Mouse (Mus musculus): ENCODE results near the gene Magohb. TPM values are rescaled to one million over a fixed set of nuclear protein-coding genes. Genes with fewer than 3 reads are reported as not detected.

The Magohb gene
- 15.2 and 22.0 TPM in 2 replicates for polyA plus RNA-seq (2015; fragmentation: Nextera tagmentation; extraction: Ambion mirVana)

DNA sequence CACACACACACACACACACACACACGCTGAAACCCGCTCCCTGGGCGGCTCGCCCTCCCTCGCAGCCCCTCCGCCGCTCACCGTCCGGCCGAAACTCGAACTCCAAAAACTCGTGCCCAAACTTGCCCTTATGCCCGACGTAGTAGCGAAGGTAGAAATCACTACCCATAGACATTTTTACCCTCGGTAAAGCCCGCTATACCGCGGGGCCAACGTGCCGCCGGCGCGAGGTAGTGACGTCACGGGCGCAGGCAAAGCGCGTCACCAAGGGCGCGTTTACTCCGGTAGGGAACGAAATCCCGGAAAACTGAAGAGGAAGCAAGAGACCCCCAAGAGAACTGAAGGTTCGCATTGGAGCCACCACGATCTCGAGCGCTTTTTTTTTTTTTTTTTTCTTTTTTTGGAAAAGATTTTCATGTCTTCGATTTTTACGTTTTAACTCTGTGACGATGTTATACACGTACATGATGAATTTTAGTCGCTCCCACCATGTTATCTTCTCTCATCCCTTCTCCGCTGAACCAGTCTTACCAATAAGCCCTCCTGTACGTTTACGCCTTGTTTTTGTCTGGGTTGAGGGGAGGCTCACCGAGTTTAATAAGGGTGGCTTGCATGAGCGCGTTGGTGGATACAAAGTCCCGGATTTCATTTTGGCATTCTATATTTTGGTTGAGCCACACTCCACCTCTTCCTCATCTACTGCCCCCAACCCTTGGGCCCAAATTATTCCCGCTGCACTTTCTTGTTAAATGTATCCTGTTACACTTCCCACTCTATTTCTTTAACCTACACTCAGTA, at the start of gene Magohb:
TSS of gene Magohb (minus strand) at position 254 of the 798 bp plus-strand sequence.
- WGBS (ENCODE audit: insufficient replicate concordance): 4% methylated on average over 50 of the region's 51 CpGs
- peaks cover 14% of the 10 kb centered on the region for H3K4me1 ChIP-seq (ENCODE audit: control insufficient read depth, low read depth, low read length)
- no peaks in the 10 kb centered on the region for H3K27me3 ChIP-seq (ENCODE audit: control insufficient read depth, insufficient read depth, low read depth, low read length)
- peak within 1 kb of the TSS; percentile 61 for H3K27ac ChIP-seq (ENCODE audit: low read length)
- peak; percentile 84 for ATAC-seq (ENCODE audit: low read depth)
- no peaks in the 10 kb centered on the region for H3K9me3 ChIP-seq (replicated peaks; ENCODE audit: control insufficient read depth, low read length)
- peak within 1 kb of the TSS; percentile 82 for H3K4me2 ChIP-seq (ENCODE audit: low read depth, low read length)
- no peaks in the 10 kb centered on the region for H3K36me3 ChIP-seq (ENCODE audit: control insufficient read depth, insufficient read depth)
- peak within 1 kb of the TSS; percentile 76 for H3K9ac ChIP-seq (ENCODE audit: low read depth, low read length)
- H3K4me3 ChIP-seq (ENCODE audit: low read depth, low read length): peak within 1 kb of the TSS; percentile 85

DNA sequence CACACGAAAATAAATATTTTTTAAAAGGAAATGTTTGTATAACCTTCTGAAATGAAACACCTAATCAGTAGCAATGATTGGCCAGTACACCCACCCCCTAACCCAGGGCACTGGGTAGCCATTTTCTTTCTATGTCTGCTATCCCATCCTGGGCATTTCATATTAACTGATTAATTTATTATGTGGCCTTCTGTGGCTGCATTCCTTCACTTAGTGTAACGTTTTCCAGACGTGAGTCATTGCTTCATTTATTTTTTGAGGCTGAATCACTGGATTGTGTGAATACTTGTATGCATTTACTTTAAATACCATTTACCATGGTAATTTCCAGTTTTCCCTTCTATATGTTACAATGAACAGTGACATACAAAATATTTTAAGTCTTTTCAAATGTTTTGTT, 47.0 kb upstream of the Magohb start:
- Histone ChIP-seq H3K27ac (ENCODE audit: low read length) (no peak overlapping the region), H3K9me3 (replicated peaks; ENCODE audit: control insufficient read depth, low read length) (no peaks in the 10 kb centered on the region), H3K27me3 (ENCODE audit: control insufficient read depth, insufficient read depth, low read depth, low read length) (no peaks in the 10 kb centered on the region), H3K4me2 (ENCODE audit: low read depth, low read length) (no peak overlapping the region), H3K9ac (ENCODE audit: low read depth, low read length) (no peak overlapping the region), H3K36me3 (ENCODE audit: control insufficient read depth, insufficient read depth) (no peaks in the 10 kb centered on the region), H3K4me1 (ENCODE audit: control insufficient read depth, low read depth, low read length) (no peaks in the 10 kb centered on the region), H3K4me3 (ENCODE audit: low read depth, low read length) (no peak overlapping the region)
- WGBS (ENCODE audit: insufficient replicate concordance): 56% methylated on average over 3 of the region's 3 CpGs
- ATAC-seq (ENCODE audit: low read depth): no peak

DNA sequence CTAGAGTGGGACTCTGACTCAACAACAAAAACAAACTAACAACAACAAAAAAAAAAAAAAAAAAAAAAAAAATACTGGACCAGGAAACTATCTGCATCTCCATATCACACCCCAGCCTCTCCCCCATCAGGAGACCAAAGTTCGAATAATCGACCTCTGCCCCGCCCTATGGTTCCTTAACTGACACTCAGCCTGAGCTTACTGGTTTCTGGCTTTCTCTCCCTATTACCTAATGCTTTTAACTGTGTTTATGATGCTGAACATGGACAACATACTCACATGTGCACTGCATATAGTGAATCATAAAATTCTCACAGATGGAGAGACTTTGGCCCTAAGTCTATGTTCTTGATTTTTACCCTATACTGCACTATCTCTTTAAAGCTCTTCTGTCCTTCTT, 46.3 kb upstream of the Magohb start:
- H3K27me3 ChIP-seq (ENCODE audit: control insufficient read depth, insufficient read depth, low read depth, low read length): no peaks in the 10 kb centered on the region
- no peak overlapping the region for H3K9ac ChIP-seq (ENCODE audit: low read depth, low read length)
- H3K4me2 ChIP-seq (ENCODE audit: low read depth, low read length): no peak overlapping the region
- H3K9me3 ChIP-seq (replicated peaks; ENCODE audit: control insufficient read depth, low read length): no peaks in the 10 kb centered on the region
- 57% methylated on average over 3 of the region's 3 CpGs for WGBS (ENCODE audit: insufficient replicate concordance)
- H3K27ac ChIP-seq (ENCODE audit: low read length): no peak overlapping the region
- no peak overlapping the region for H3K4me3 ChIP-seq (ENCODE audit: low read depth, low read length)
- no peak for ATAC-seq (ENCODE audit: low read depth)
- H3K4me1 ChIP-seq (ENCODE audit: control insufficient read depth, low read depth, low read length): no peaks in the 10 kb centered on the region
- no peaks in the 10 kb centered on the region for H3K36me3 ChIP-seq (ENCODE audit: control insufficient read depth, insufficient read depth)

DNA sequence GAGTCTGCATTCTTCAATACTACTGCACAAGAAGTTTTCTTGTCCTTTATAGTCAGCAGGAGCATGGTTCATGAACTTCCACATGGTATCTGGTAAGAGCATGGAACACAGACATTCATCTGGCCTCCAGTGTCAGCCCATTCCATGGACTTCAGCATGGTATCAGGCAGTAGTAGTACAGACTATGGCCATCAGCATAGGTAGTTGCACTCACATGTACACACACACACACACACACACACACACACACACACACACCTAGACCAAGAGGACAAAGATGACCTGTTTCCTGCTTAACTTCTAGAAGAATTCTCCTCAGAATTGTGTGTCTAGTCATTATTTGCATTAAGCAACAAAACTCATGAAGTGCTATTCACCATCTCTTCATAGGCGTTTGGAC, 45.7 kb upstream of the Magohb start:
- Histone ChIP-seq H3K9me3 (replicated peaks; ENCODE audit: control insufficient read depth, low read length) (no peaks in the 10 kb centered on the region), H3K4me2 (ENCODE audit: low read depth, low read length) (no peak overlapping the region), H3K36me3 (ENCODE audit: control insufficient read depth, insufficient read depth) (no peaks in the 10 kb centered on the region), H3K4me3 (ENCODE audit: low read depth, low read length) (no peak overlapping the region), H3K27me3 (ENCODE audit: control insufficient read depth, insufficient read depth, low read depth, low read length) (no peaks in the 10 kb centered on the region), H3K9ac (ENCODE audit: low read depth, low read length) (no peak overlapping the region), H3K4me1 (ENCODE audit: control insufficient read depth, low read depth, low read length) (no peaks in the 10 kb centered on the region), H3K27ac (ENCODE audit: low read length) (no peak overlapping the region)
- WGBS (ENCODE audit: insufficient replicate concordance): 33% methylated on average over 1 of the region's 1 CpGs
- no peak for ATAC-seq (ENCODE audit: low read depth)

DNA sequence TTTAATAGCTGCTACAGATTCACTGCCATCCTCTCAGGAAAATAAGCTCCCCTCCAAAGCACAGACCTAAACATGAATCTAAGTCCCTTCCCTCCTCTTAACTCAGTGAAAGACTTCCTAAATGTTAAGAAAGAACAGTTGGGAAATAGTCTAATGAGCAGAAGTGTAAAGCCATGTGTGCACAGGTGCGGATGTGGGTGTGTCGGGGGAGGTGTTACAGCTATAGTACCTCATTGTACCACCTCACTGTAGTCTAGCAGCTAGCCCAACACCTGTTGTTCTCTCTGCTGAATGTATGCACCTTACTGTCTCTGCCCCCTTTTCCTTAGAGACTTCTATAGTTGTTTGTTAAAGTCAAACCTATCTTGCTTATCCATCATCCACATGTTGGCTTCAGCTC, 34.0 kb upstream of the Magohb start:
- Histone ChIP-seq H3K36me3 (ENCODE audit: control insufficient read depth, insufficient read depth) (no peaks in the 10 kb centered on the region), H3K4me3 (ENCODE audit: low read depth, low read length) (no peak overlapping the region), H3K27ac (ENCODE audit: low read length) (no peak overlapping the region), H3K9ac (ENCODE audit: low read depth, low read length) (no peak overlapping the region), H3K4me2 (ENCODE audit: low read depth, low read length) (no peak overlapping the region), H3K9me3 (replicated peaks; ENCODE audit: control insufficient read depth, low read length) (no peaks in the 10 kb centered on the region), H3K27me3 (ENCODE audit: control insufficient read depth, insufficient read depth, low read depth, low read length) (no peaks in the 10 kb centered on the region), H3K4me1 (ENCODE audit: control insufficient read depth, low read depth, low read length) (no peaks in the 10 kb centered on the region)
- WGBS (ENCODE audit: insufficient replicate concordance): 79% methylated on average over 2 of the region's 2 CpGs
- ATAC-seq (ENCODE audit: low read depth): no peak

DNA sequence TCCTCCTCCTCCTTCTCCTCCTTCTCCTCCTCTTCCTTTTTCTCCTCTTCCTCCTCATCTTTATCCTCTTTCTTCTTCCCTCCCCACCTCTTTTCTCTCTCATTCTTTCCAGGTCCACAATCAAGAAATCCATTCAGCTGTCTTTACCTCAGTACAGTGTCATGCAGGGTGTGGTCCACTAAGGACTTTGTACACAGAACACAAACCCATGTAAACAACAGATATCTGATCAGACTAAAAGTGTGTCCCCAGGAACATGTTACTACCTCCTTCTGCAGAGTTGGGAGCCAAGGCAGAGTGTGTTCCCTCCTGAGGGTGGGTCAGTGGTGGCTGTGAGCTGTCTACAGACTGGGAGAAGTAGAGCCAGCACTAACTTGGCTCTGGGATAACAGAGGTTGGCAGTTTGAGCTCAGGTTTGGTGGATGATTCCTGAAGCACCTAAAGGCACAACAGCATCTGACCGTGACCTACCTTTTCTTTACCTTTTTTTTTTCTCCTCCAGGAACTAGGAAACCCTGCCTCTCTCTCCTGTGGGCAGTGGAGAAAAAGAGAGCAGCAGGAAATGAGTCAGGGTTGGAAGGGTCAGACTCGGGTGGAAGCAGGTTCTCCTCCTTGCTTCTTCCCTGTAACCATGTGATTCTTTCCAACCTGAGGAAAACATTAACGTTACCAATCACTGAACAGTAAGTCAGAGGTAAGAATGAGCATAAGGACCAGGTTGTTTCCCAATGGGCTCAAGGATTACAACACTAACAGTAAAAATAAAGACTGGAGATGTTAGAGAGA, 29.0 kb upstream of the Magohb start:
- no peaks in the 10 kb centered on the region for H3K4me1 ChIP-seq (ENCODE audit: control insufficient read depth, low read depth, low read length)
- no peaks in the 10 kb centered on the region for H3K27me3 ChIP-seq (ENCODE audit: control insufficient read depth, insufficient read depth, low read depth, low read length)
- no peak for ATAC-seq (ENCODE audit: low read depth)
- no peak overlapping the region for H3K4me2 ChIP-seq (ENCODE audit: low read depth, low read length)
- H3K9ac ChIP-seq (ENCODE audit: low read depth, low read length): no peak overlapping the region
- 38% methylated on average over 3 of the region's 3 CpGs for WGBS (ENCODE audit: insufficient replicate concordance)
- no peak overlapping the region for H3K4me3 ChIP-seq (ENCODE audit: low read depth, low read length)
- no peaks in the 10 kb centered on the region for H3K9me3 ChIP-seq (replicated peaks; ENCODE audit: control insufficient read depth, low read length)
- no peak overlapping the region for H3K27ac ChIP-seq (ENCODE audit: low read length)
- H3K36me3 ChIP-seq (ENCODE audit: control insufficient read depth, insufficient read depth): no peaks in the 10 kb centered on the region

DNA sequence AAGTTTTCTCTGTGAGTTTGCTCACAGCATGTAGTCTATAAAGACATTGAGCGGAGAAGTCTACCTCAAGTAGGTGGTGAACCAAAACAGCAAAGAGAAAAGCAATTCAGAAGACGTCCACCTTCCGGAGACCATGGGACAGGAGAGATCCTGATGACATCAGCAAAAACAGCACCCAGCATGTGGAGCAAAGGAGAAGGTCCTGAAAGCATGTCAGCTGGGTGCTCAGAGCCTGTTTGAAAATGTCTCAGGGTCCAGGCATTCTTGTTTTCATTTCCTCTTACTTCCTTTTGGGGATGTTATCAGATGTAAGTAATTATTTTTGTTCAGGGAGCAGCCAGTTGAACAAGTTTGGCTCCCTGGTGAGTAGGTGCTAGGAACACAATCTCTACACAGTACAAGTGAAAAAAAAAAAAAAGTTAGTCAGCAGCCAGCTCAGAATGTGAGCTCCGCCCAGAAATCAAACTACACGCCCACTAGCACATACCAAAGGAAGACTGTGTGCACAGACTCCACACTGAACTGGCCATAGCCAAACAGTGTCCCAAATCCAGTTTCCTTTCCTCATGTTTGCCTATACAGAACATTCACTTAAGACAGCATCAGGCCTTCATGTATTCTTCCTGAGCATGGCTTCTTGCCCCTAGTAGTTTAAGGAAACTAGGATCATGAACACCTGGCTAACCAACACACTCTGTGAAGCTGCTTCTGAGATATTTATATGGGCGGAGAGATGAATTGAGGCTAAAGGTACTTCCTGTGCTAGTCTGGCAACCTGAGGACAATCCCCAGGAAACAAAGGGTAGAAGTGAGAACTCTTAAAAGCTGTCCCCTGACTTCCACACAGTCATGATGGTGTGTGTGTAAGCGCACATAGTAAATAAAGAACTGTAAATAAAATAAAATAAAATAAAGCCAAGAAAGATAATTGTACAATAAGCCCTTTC, 23.4 kb upstream of the Magohb start:
- Histone ChIP-seq H3K36me3 (ENCODE audit: control insufficient read depth, insufficient read depth) (no peaks in the 10 kb centered on the region), H3K27ac (ENCODE audit: low read length) (no peak overlapping the region), H3K9me3 (replicated peaks; ENCODE audit: control insufficient read depth, low read length) (no peaks in the 10 kb centered on the region), H3K9ac (ENCODE audit: low read depth, low read length) (no peak overlapping the region), H3K4me3 (ENCODE audit: low read depth, low read length) (no peak overlapping the region), H3K4me1 (ENCODE audit: control insufficient read depth, low read depth, low read length) (no peaks in the 10 kb centered on the region), H3K4me2 (ENCODE audit: low read depth, low read length) (no peak overlapping the region), H3K27me3 (ENCODE audit: control insufficient read depth, insufficient read depth, low read depth, low read length) (no peaks in the 10 kb centered on the region)
- peak; percentile 64; the same call in 1 of the 2 replicates for ATAC-seq (ENCODE audit: low read depth)
- 55% methylated on average over 7 of the region's 7 CpGs for WGBS (ENCODE audit: insufficient replicate concordance)

DNA sequence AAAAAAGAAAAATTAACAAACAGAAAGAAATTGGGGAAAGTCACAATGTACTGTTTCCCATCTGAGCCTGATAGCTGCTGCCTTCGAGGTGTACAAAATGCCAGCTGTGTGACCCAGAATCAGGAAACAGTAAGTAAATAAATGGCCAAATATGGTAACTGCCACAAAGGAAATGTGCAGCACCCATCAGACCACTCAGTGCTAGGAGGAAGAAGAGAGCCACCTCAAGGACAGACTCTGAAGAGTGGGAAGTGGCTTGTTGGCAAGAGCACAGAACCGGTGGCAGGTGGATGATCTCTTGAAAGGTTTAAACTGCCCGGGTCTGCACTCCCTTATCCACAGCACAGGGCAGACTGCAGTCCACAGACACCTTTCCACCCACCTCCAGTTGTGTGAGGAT, 15.0 kb upstream of the Magohb start:
- Histone ChIP-seq H3K27me3 (ENCODE audit: control insufficient read depth, insufficient read depth, low read depth, low read length) (no peaks in the 10 kb centered on the region), H3K9me3 (replicated peaks; ENCODE audit: control insufficient read depth, low read length) (no peaks in the 10 kb centered on the region), H3K36me3 (ENCODE audit: control insufficient read depth, insufficient read depth) (no peaks in the 10 kb centered on the region), H3K4me1 (ENCODE audit: control insufficient read depth, low read depth, low read length) (no peaks in the 10 kb centered on the region), H3K27ac (ENCODE audit: low read length) (no peak overlapping the region), H3K4me2 (ENCODE audit: low read depth, low read length) (no peak overlapping the region), H3K9ac (ENCODE audit: low read depth, low read length) (no peak overlapping the region), H3K4me3 (ENCODE audit: low read depth, low read length) (no peak overlapping the region)
- WGBS (ENCODE audit: insufficient replicate concordance): 18% methylated on average over 3 of the region's 3 CpGs
- ATAC-seq (ENCODE audit: low read depth): no peak
